ENCODE assay signal across 16 mouse cellular contexts in genomic region chr17:48287276-48287675, GRCm38 (mm10). TPM values are rescaled to one million over a fixed set of nuclear protein-coding genes. Genes with fewer than 3 reads are reported as not detected.
A peak's percentile ranks its signal among the peaks of the same experiment; 100 is the strongest.
DNase-seq lines count a peak whose midpoint lies in the region; ATAC-seq and TF ChIP-seq lines count a peak whose summit lies in the region.
"Had no signal": no experiment of that assay in that cellular context is flagged by ENCODE, and none has a peak within 500 bp of the region (broad histone marks: within the 10 kb centered on the region; RNA-seq: fewer than 3 reads in every experiment).

No protein-coding gene starts in this region.

- intact Hi-C loops in gastrocnemius, adult 2 months (cut with DNase I), result no loop called here

- no peaks in the 10 kb centered on the region for H3K36me3 ChIP-seq in lung, embryonic 14.5 days (ENCODE audit: insufficient read depth)
- H3K36me3 ChIP-seq in splenic B cell, adult 2 months (ENCODE audit: control insufficient read depth, insufficient read depth, low read length, poor library complexity, severe bottlenecking), result no peaks in the 10 kb centered on the region
- H3K36me3 ChIP-seq: hindbrain, embryonic 10.5 days; limb, embryonic 13.5 days had no signal

- H3K4me3 ChIP-seq in gastrocnemius, adult 2 months, result no peak overlapping the region
- no peak overlapping the region for H3K4me3 ChIP-seq in lung, embryonic 14.5 days (ENCODE audit: low read depth, low read length)
- H3K4me3 ChIP-seq: erythroblast, embryonic 14.5 days; hindbrain, embryonic 10.5 days; limb, embryonic 13.5 days had no signal

- H3K9me3 ChIP-seq in lung, embryonic 14.5 days (ENCODE audit: low read depth, low read length), result no peaks in the 10 kb centered on the region
- H3K9me3 ChIP-seq: hindbrain, embryonic 10.5 days; limb, embryonic 13.5 days had no signal

- ATAC-seq in lung, embryonic 14.5 days (ENCODE audit: insufficient read depth), result no peak

- H3K9ac ChIP-seq in lung, embryonic 14.5 days, result no peak overlapping the region
- H3K9ac ChIP-seq: limb, embryonic 13.5 days had no signal

- no peak overlapping the region for H3K4me2 ChIP-seq in lung, embryonic 14.5 days
- H3K4me2 ChIP-seq: limb, embryonic 13.5 days; midbrain, embryonic 11.5 days had no signal

- 51% methylated on average over 2 of the region's 2 CpGs for WGBS in lung, embryonic 14.5 days

- TF ChIP-seq CTCF in gastrocnemius, adult 2 months (IDR thresholded peaks at IDR 0.05), result peak; percentile 21
- 0 out of 2 replicates have a peak, but pooled peaks have one; percentile 27 for TF ChIP-seq CTCF in lung, embryonic 14.5 days (IDR thresholded peaks at IDR 0.05; ENCODE audit: low read depth)

- no peak overlapping the region for H3K27ac ChIP-seq in gastrocnemius, adult 2 months
- H3K27ac ChIP-seq in lung, embryonic 14.5 days (ENCODE audit: low read depth), result no peak overlapping the region
- H3K27ac ChIP-seq: hindbrain, embryonic 10.5 days; limb, embryonic 13.5 days had no signal

- no peaks in the 10 kb centered on the region for H3K27me3 ChIP-seq in lung, embryonic 14.5 days (ENCODE audit: insufficient read depth, low read length)
- H3K27me3 ChIP-seq in splenic B cell, adult 2 months (ENCODE audit: control insufficient read depth, insufficient read depth, low read length, poor library complexity, severe bottlenecking), result no peaks in the 10 kb centered on the region
- H3K27me3 ChIP-seq: limb, embryonic 13.5 days had no signal

- H3K4me1 ChIP-seq in lung, embryonic 14.5 days (ENCODE audit: insufficient read depth), result no peaks in the 10 kb centered on the region

- DNase-seq in gastrocnemius, adult 2 months, result no peak
- DNase-seq in gastrocnemius, adult 18-20 months (ENCODE audit: low spot score), result no peak
- DNase-seq in lung, embryonic 14.5 days, result peak; percentile 36
- no peak for DNase-seq in lung, postnatal 14 days
- DNase-seq in NIH3T3 (ENCODE audit: low read depth), result peak; percentile 40
- peak; percentile 65 for DNase-seq in splenic B cell, adult 2 months (ENCODE audit: low read depth, low spot score)
- no peak for DNase-seq in frontal cortex, postnatal 14 days (ENCODE audit: low spot score in 2 of 2)
- no peak for DNase-seq in urinary bladder, adult 2 months (ENCODE audit: low spot score)
- DNase-seq: adrenal gland, postnatal 10 days; cerebellum, adult 8-10 months had no signal

RNA-seq across cellular contexts. Expression of gene Treml2, which starts 12.0 kb away (rescaled TPM):
- not detected for total RNA-seq in gastrocnemius, adult 2 months (2021)
- under 1 TPM in 1 of 2 experiments, not detected in 1; 0.12 TPM for total RNA-seq in gastrocnemius, adult 18-20 months (2021)
- polyA plus RNA-seq in lung, embryonic 14.5 days (2014; fragmentation: Nextera tagmentation; extraction: Ambion mirVana), result 0.12 and 0.43 TPM in 2 replicates
- polyA plus RNA-seq in urinary bladder, adult 2 months (2012; rRNA removed), result 0.19 and 0.32 TPM in 2 replicates

RNA-seq across cellular contexts. Expression of gene Treml4, which starts 23.2 kb away (rescaled TPM):
- not detected for total RNA-seq in gastrocnemius, adult 2 months (2021)
- not detected for total RNA-seq in gastrocnemius, adult 18-20 months (2021)
- 0.13 TPM in 1 of 2 replicates, not detected in the other for polyA plus RNA-seq in lung, embryonic 14.5 days (2014; fragmentation: Nextera tagmentation; extraction: Ambion mirVana)
- 0.49 and 0.89 TPM in 2 replicates for polyA plus RNA-seq in urinary bladder, adult 2 months (2012; rRNA removed)
- polyA plus RNA-seq: hindbrain, embryonic 10.5 days had no signal

RNA-seq across cellular contexts. Expression of gene B430306N03Rik, which starts 28.7 kb away (rescaled TPM):
- total RNA-seq in gastrocnemius, adult 2 months (2021), result not detected
- under 1 TPM in 1 of 2 experiments, not detected in 1; 0.05 TPM for total RNA-seq in gastrocnemius, adult 18-20 months (2021)
- polyA plus RNA-seq in lung, embryonic 14.5 days (2014; fragmentation: Nextera tagmentation; extraction: Ambion mirVana), result 0.26 and 0.33 TPM in 2 replicates
- polyA plus RNA-seq in urinary bladder, adult 2 months (2012; rRNA removed), result 0.46 and 0.66 TPM in 2 replicates
- polyA plus RNA-seq: neural tube, embryonic 14.5 days had no signal

RNA-seq across cellular contexts. Expression of gene Trem3, which starts 39.7 kb away (rescaled TPM):
- total RNA-seq in gastrocnemius, adult 2 months (2021), result not detected
- not detected for total RNA-seq in gastrocnemius, adult 18-20 months (2021)
- 0.25 and 0.45 TPM in 2 replicates for polyA plus RNA-seq in lung, embryonic 14.5 days (2014; fragmentation: Nextera tagmentation; extraction: Ambion mirVana)
- not detected in 2 replicates for polyA plus RNA-seq in urinary bladder, adult 2 months (2012; rRNA removed)
- polyA plus RNA-seq: erythroblast, embryonic 14.5 days; gonadal fat pad, adult 2 months; hindbrain, embryonic 10.5 days; midbrain, embryonic 11.5 days; neural tube, embryonic 14.5 days had no signal

RNA-seq across cellular contexts. Expression of gene Trem1, which starts 54.7 kb away (rescaled TPM):
- total RNA-seq in gastrocnemius, adult 2 months (2021), result not detected
- not detected for total RNA-seq in gastrocnemius, adult 18-20 months (2021)
- 0.14 TPM in 1 of 2 replicates, not detected in the other for polyA plus RNA-seq in lung, embryonic 14.5 days (2014; fragmentation: Nextera tagmentation; extraction: Ambion mirVana)
- polyA plus RNA-seq in urinary bladder, adult 2 months (2012; rRNA removed), result 0.01 TPM in 1 of 2 replicates, not detected in the other
- polyA plus RNA-seq: erythroblast, embryonic 14.5 days; hindbrain, embryonic 10.5 days; midbrain, embryonic 11.5 days; neural tube, embryonic 14.5 days had no signal

Comparison
In these comparisons a context has a peak if more than half of its experiments do, and no peak if none do; other contexts are left out.
1. DNase-seq: peak in lung, embryonic 14.5 days (single experiment), NIH3T3 (single experiment) and splenic B cell, adult 2 months (single experiment); none in gastrocnemius, adult 2 months (single experiment), gastrocnemius, adult 18-20 months (single experiment), lung, postnatal 14 days (single experiment), frontal cortex, postnatal 14 days (0 of 2) and urinary bladder, adult 2 months (single experiment).